Mouse (Mus musculus): Measurements from ENCODE around the gene Cdh10. TPM values are rescaled to one million over a fixed set of nuclear protein-coding genes. Genes with fewer than 3 reads are reported as not detected.

Gene Cdh10
- polyA plus RNA-seq, 1 experiment from 2014 or later: 2.3 TPM

GRCm38 (mm10) chr15:18994294-18994693 lies 175.5 kb downstream of the Cdh10 start:
- H3K4me3 ChIP-seq (ENCODE audit: low read depth, low read length): no peak overlapping the region
- H3K4me2 ChIP-seq: no peak overlapping the region
- no peak overlapping the region for H3K27ac ChIP-seq (ENCODE audit: low read depth, low read length)
- H3K9ac ChIP-seq (ENCODE audit: low read depth, low read length): no peak overlapping the region
- no peak for ATAC-seq (replicated peaks; ENCODE audit: insufficient number of reproducible peaks, low FRiP score, low TSS enrichment)
- H3K27me3 ChIP-seq (ENCODE audit: control insufficient read depth, insufficient read depth, low read length): no peaks in the 10 kb centered on the region
- no peaks in the 10 kb centered on the region for H3K4me1 ChIP-seq (ENCODE audit: control insufficient read depth, insufficient read depth, low read length)
- H3K9me3 ChIP-seq (replicated peaks; ENCODE audit: control insufficient read depth, low read length): no peaks in the 10 kb centered on the region
- no peaks in the 10 kb centered on the region for H3K36me3 ChIP-seq (ENCODE audit: control insufficient read depth, insufficient read depth, low read length)
- 72% methylated on average over 4 of the region's 4 CpGs for WGBS (ENCODE audit: insufficient replicate concordance)

GRCm38 (mm10) chr15:19010829-19011228 lies 192.1 kb downstream of the Cdh10 start:
- no peak overlapping the region for H3K4me2 ChIP-seq
- no peak overlapping the region for H3K9ac ChIP-seq (ENCODE audit: low read depth, low read length)
- H3K36me3 ChIP-seq (ENCODE audit: control insufficient read depth, insufficient read depth, low read length): no peaks in the 10 kb centered on the region
- WGBS (ENCODE audit: insufficient replicate concordance): 79% methylated on average over 10 of the region's 10 CpGs
- ATAC-seq (replicated peaks; ENCODE audit: insufficient number of reproducible peaks, low FRiP score, low TSS enrichment): no peak
- no peak overlapping the region for H3K27ac ChIP-seq (ENCODE audit: low read depth, low read length)
- no peaks in the 10 kb centered on the region for H3K9me3 ChIP-seq (replicated peaks; ENCODE audit: control insufficient read depth, low read length)
- H3K4me3 ChIP-seq (ENCODE audit: low read depth, low read length): no peak overlapping the region
- no peaks in the 10 kb centered on the region for H3K27me3 ChIP-seq (ENCODE audit: control insufficient read depth, insufficient read depth, low read length)
- H3K4me1 ChIP-seq (ENCODE audit: control insufficient read depth, insufficient read depth, low read length): no peaks in the 10 kb centered on the region

GRCm38 (mm10) chr15:19032983-19033382 lies 214.2 kb downstream of the Cdh10 start:
- H3K9ac ChIP-seq (ENCODE audit: low read depth, low read length): no peak overlapping the region
- H3K36me3 ChIP-seq (ENCODE audit: control insufficient read depth, insufficient read depth, low read length): no peaks in the 10 kb centered on the region
- no peaks in the 10 kb centered on the region for H3K9me3 ChIP-seq (replicated peaks; ENCODE audit: control insufficient read depth, low read length)
- 62% methylated on average over 3 of the region's 3 CpGs for WGBS (ENCODE audit: insufficient replicate concordance)
- no peak overlapping the region for H3K27ac ChIP-seq (ENCODE audit: low read depth, low read length)
- no peak overlapping the region for H3K4me3 ChIP-seq (ENCODE audit: low read depth, low read length)
- ATAC-seq (replicated peaks; ENCODE audit: insufficient number of reproducible peaks, low FRiP score, low TSS enrichment): no peak
- H3K4me1 ChIP-seq (ENCODE audit: control insufficient read depth, insufficient read depth, low read length): no peaks in the 10 kb centered on the region
- H3K4me2 ChIP-seq: no peak overlapping the region
- no peaks in the 10 kb centered on the region for H3K27me3 ChIP-seq (ENCODE audit: control insufficient read depth, insufficient read depth, low read length)

- 55% methylated on average over 1 of the region's 1 CpGs for WGBS (ENCODE audit: insufficient replicate concordance)
- H3K36me3 ChIP-seq (ENCODE audit: control insufficient read depth, insufficient read depth, low read length): no peaks in the 10 kb centered on the region
- H3K9me3 ChIP-seq (replicated peaks; ENCODE audit: control insufficient read depth, low read length): no peaks in the 10 kb centered on the region
- H3K27me3 ChIP-seq (ENCODE audit: control insufficient read depth, insufficient read depth, low read length): no peaks in the 10 kb centered on the region
- no peak for ATAC-seq (replicated peaks; ENCODE audit: insufficient number of reproducible peaks, low FRiP score, low TSS enrichment)
- no peak overlapping the region for H3K9ac ChIP-seq (ENCODE audit: low read depth, low read length)
- no peak overlapping the region for H3K4me3 ChIP-seq (ENCODE audit: low read depth, low read length)
- H3K4me2 ChIP-seq: no peak overlapping the region
- H3K27ac ChIP-seq (ENCODE audit: low read depth, low read length): no peak overlapping the region
- H3K4me1 ChIP-seq (ENCODE audit: control insufficient read depth, insufficient read depth, low read length): no peaks in the 10 kb centered on the region
Observed at GRCm38 (mm10) chr15:19040077-19040476, 221.3 kb downstream of the Cdh10 start.

All from heart, embryonic 11.5 days (tissue).